Mouse (Mus musculus): ENCODE results near the gene Baiap2.

GRCm38 (mm10) chr11:119937216-119937615 is 5.3 kb upstream of the Baiap2 start:
- TF ChIP-seq POLR2A (IDR thresholded peaks at IDR 0.05; ENCODE audit: insufficient read depth, low read depth, low read length) (no peak), CTCF (IDR thresholded peaks at IDR 0.05; ENCODE audit: insufficient read depth, low read depth, low read length) (no peak)

Measured in olfactory bulb, adult 2 months (tissue).